Mouse (Mus musculus): ENCODE measurements around the gene Dnajc15.

DNA sequence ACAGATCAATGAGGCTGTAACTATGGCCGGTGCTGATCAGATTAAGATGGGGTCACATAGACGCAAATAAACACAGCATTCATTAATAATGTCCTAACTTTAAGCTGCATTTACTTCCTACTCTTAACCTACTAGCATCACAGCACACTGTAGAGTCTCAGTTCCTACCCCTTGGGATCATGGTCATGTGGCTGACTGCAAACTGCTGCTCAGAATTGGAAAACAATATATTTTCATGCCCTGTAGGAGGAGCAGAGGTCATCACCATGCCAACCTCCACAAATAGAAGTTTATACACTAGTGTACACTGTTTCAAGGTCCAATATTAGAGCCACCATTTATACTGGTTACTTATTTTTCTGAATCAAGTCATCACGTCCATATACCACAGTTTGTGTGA lies 21.0 kb upstream of the Dnajc15 start:
- TF ChIP-seq CTCF (IDR thresholded peaks at IDR 0.05; ENCODE audit: borderline replicate concordance, insufficient read depth, low read length) (no peak), POLR2A (IDR thresholded peaks at IDR 0.05; ENCODE audit: low read depth, low read length) (no peak)

Data from embryonic fibroblast, embryonic 13.5 days (primary cell).